In the genomic region with DNA sequence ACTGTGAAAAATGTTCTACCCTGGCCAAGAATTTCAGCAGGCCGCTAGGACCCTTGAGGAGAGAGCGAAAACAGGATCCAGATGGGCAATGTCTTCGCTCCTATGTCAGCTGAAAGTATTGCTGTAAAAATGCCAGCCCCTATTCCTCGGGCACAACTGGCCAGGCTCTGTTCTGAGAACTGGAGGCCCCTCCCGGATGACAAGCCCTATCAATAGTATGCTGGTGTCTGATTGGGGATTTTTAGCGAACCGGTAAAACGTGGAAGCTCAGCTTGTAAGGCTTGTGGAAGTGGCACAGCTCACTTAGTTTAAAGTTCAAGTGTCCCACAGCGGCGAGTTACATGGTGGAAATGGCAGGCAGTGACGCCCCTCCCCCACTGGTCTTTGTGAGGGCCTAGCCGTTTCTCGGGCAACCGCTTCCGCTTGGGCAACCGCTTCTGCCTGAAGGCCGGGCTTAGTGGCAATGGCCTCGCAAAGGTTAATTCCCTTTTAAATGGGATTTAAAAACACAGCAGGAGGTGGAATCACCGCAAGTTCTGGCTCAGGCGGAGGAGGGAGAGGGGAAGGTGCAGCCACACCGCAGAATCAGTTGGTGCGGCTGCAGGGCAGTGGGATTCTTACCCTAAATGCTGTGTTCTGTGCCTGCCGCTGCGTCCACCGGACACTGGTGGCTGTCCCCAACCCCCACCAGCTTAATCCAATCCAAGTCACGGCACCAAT, we compare ENCODE assay signal across 9 mouse cellular contexts. TPM values are rescaled to one million over a fixed set of nuclear protein-coding genes. Genes with fewer than 3 reads are reported as not detected.
DNase-seq lines count a peak whose midpoint lies in the region; ATAC-seq and TF ChIP-seq lines count a peak whose summit lies in the region.
"Had no signal": no experiment of that assay in that cellular context is flagged by ENCODE, and none has a peak within 500 bp of the region (broad histone marks: within the 10 kb centered on the region; RNA-seq: fewer than 3 reads in every experiment).

No protein-coding gene starts in this region.

- H3K36me3 ChIP-seq in hindbrain, embryonic 13.5 days, result no peaks in the 10 kb centered on the region
- H3K36me3 ChIP-seq in lung, embryonic 16.5 days (ENCODE audit: control insufficient read depth, insufficient read depth, low read length), result no peaks in the 10 kb centered on the region
- H3K36me3 ChIP-seq in thymus, adult 2 months (ENCODE audit: control insufficient read depth, insufficient read depth, low read length), result no peaks in the 10 kb centered on the region

- WGBS in hindbrain, embryonic 13.5 days, result 3% methylated on average over 26 of the region's 26 CpGs
- WGBS in lung, embryonic 16.5 days, result 10% methylated on average over 25 of the region's 26 CpGs
- 13% methylated on average over 26 of the region's 26 CpGs for WGBS in thymus, adult 2 months

- peak overlapping the region; percentile 38 for H3K4me3 ChIP-seq in hindbrain, embryonic 13.5 days
- H3K4me3 ChIP-seq in lung, embryonic 16.5 days (ENCODE audit: low read length), result peak overlapping the region; percentile 41
- H3K4me3 ChIP-seq in thymus, adult 2 months (ENCODE audit: control insufficient read depth, insufficient read depth, low read length), result peak overlapping the region; percentile 24

- peak; percentile 95 for DNase-seq in R1 (ENCODE audit: low read depth, low spot score)
- peak; percentile 94 for DNase-seq in cerebellum, postnatal 10 days
- peak; percentile 69 to 76 for DNase-seq in frontal cortex, postnatal 36 days (ENCODE audit: low spot score in 2 of 2)
- DNase-seq in layer of hippocampus, postnatal 14 days (ENCODE audit: low spot score in 2 of 2), result peak; percentile 83
- peak; percentile 53 for DNase-seq in ovary, adult 18-20 months (ENCODE audit: low spot score)
- peak; percentile 60 for DNase-seq in thymus, adult 2 months

- ATAC-seq in hindbrain, embryonic 13.5 days (ENCODE audit: low FRiP score), result peak; percentile 96
- peak; percentile 95 for ATAC-seq in lung, embryonic 16.5 days (ENCODE audit: low read depth)
- ATAC-seq: Patski had no signal

- peak overlapping the region; percentile 77 for H3K27ac ChIP-seq in hindbrain, embryonic 13.5 days
- H3K27ac ChIP-seq in lung, embryonic 16.5 days (ENCODE audit: low read length), result peak overlapping the region; percentile 22; the same call in 1 of the 2 replicates
- H3K27ac ChIP-seq in thymus, adult 2 months (ENCODE audit: control insufficient read depth, insufficient read depth, low read length), result no peak overlapping the region

- peak overlapping the region; percentile 69 for H3K9ac ChIP-seq in hindbrain, embryonic 13.5 days
- peak overlapping the region; percentile 59 for H3K9ac ChIP-seq in lung, embryonic 16.5 days (ENCODE audit: low read length)

- TF ChIP-seq POLR2A in thymus, adult 2 months (IDR thresholded peaks at IDR 0.05; ENCODE audit: control insufficient read depth, extremely low read depth, insufficient read depth, low read length, poor library complexity), result no peak

- H3K4me2 ChIP-seq in hindbrain, embryonic 13.5 days, result peak overlapping the region; percentile 59
- H3K4me2 ChIP-seq in lung, embryonic 16.5 days (ENCODE audit: low read depth, low read length), result peak overlapping the region; percentile 66

- no peak for TF ChIP-seq CTCF in thymus, adult 2 months (IDR thresholded peaks at IDR 0.05; ENCODE audit: borderline replicate concordance, control insufficient read depth, extremely low read depth, insufficient read depth, low read length, poor library complexity)

- H3K9me3 ChIP-seq in hindbrain, embryonic 13.5 days, result 0 out of 2 replicates have a peak, but pooled peaks cover 1% of the 10 kb centered on the region
- H3K9me3 ChIP-seq in lung, embryonic 16.5 days (ENCODE audit: control insufficient read depth, low read length), result no peaks in the 10 kb centered on the region

- H3K27me3 ChIP-seq in hindbrain, embryonic 13.5 days, result no peaks in the 10 kb centered on the region
- no peaks in the 10 kb centered on the region for H3K27me3 ChIP-seq in lung, embryonic 16.5 days (ENCODE audit: control insufficient read depth, insufficient read depth, low read depth, low read length)
- no peaks in the 10 kb centered on the region for H3K27me3 ChIP-seq in thymus, adult 2 months (ENCODE audit: control insufficient read depth, insufficient read depth, low read length)

- H3K4me1 ChIP-seq in hindbrain, embryonic 13.5 days (replicated peaks), result peaks cover 10% of the 10 kb centered on the region
- peaks cover 8% of the 10 kb centered on the region for H3K4me1 ChIP-seq in lung, embryonic 16.5 days (replicated peaks; ENCODE audit: control insufficient read depth, insufficient read depth, low read length)
- H3K4me1 ChIP-seq in thymus, adult 2 months (replicated peaks; ENCODE audit: control insufficient read depth, insufficient read depth, low read length), result peaks cover 8% of the 10 kb centered on the region

RNA-seq across cellular contexts. Expression of a gene that starts 25.7 kb away (rescaled TPM):
- not detected in 2 replicates for polyA plus RNA-seq in hindbrain, embryonic 13.5 days (2015; fragmentation: Nextera tagmentation; extraction: Ambion mirVana)
- 1 to 10 TPM; 5.5 to 5.6 TPM for total RNA-seq in layer of hippocampus, postnatal 14 days (2021)
- polyA plus RNA-seq in lung, embryonic 16.5 days (2015; fragmentation: Nextera tagmentation; extraction: Ambion mirVana), result 0.34 and 0.41 TPM in 2 replicates
- polyA plus RNA-seq in thymus, adult 2 months (2012; rRNA removed), result 1.3 and 1.6 TPM in 2 replicates
